Mouse (Mus musculus) cerebellum, adult 9-10 months (tissue): ENCODE measurements around the gene Stim2.

Source experiments
- DNase-seq: peaks from one replicate; pipeline ENCODE4 v3.0.0; 2022

The Stim2 gene

GRCm38 (mm10) chr5:53998146-53998742 is at the start of gene Stim2:
Gene Stim2 (plus strand): TSS chr5:53998499.
- DNase-seq = peak; percentile 97

DNA sequence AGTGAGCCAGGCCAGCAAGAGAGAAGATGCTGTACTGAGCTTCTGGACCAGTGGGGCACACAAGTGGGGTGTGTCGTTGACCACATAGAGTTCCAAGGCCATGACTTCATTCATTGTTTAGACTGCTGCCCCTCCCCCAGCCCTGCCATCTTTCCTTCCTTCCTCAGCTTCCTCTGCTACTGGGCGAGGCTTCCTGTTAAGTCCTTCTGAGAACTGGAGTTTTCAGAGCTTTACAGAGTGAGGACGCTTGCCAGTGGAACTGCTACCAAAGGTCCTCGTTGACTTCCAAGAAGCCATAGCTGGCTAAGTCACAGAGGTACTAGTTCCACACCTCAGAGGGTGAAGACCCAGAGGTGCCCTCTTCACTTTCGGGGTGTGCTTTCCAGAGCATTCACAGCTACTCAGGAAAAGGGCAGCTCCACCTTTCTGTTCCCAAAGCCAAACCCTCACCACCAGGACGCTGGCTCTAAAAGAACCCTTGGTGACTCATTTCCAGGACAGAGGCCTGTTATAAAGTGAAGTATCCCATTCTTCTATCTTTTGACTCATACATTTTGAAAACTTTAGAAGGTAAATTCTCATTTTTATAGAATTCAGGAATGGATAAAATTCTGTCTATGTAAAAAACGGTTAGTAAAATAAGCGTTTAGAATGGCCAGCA is 49.6 kb upstream of the Stim2 start:
- DNase-seq = no peak

- DNase-seq = no peak
Observed at GRCm38 (mm10) chr5:53950189-53950588, 48.1 kb upstream of the Stim2 start.

GRCm38 (mm10) chr5:53953216-53953615 is 45.1 kb upstream of the Stim2 start:
- DNase-seq = no peak

GRCm38 (mm10) chr5:53953797-53954196 is 44.5 kb upstream of the Stim2 start:
- DNase-seq = no peak

DNA sequence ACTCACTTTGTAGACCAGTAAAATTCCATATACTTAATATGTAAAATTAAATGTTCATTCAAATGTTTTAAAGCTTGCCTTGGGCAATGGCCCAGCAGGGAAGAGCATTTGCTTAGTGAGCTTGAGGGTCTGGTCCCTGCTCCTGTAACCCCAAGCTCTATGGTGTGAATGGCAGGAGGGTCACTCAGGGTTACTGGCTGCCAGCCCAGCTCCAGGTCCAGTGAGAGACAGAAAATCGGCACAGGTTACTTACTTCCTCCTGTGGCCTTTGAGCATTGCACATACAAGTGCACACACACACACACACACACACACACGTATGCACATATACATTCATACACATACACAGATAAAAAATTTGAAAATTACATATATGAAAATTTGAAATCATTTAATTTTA is 42.3 kb upstream of the Stim2 start:
- DNase-seq = no peak

- no peak for DNase-seq
Observed at GRCm38 (mm10) chr5:53956396-53957314, 41.6 kb upstream of the Stim2 start.

DNA sequence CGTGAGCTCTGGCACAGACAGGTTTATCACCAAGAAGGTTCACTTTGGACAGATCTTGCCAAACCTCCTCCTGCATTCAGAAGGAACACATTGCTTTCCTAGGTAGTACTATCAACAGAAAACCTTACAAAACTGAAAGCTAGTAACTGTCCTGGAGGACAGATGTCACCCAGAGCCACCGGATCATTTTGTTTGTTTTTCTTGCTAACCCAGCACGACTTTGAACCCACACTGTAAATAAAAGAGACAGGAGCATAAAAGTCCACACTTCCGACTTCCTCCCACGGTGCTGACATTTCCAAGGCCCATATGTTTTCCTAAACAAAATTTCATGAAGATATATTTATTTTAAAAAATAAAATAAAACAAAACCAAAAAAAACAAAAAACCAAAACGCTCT is 41.0 kb upstream of the Stim2 start:
- no peak for DNase-seq

DNA sequence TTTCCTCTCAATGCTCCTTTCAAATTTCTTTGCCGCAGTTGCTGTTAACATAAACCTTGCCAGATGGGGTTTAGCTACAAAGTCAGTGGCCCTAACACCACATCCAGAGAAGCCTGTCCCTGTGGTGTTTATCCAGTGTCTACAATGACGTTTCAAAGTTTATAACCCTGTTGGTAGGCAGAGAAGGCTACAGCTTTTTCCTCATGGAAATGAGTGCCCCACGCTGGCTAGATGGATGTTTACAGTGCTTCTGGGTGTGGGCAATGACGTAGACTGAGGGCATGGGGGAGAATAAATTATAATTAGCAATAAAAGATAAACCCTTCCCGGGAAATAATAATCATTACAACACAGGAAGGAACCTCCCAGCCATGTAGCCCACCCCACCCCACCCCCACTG is 37.1 kb upstream of the Stim2 start:
- DNase-seq = no peak

DNA sequence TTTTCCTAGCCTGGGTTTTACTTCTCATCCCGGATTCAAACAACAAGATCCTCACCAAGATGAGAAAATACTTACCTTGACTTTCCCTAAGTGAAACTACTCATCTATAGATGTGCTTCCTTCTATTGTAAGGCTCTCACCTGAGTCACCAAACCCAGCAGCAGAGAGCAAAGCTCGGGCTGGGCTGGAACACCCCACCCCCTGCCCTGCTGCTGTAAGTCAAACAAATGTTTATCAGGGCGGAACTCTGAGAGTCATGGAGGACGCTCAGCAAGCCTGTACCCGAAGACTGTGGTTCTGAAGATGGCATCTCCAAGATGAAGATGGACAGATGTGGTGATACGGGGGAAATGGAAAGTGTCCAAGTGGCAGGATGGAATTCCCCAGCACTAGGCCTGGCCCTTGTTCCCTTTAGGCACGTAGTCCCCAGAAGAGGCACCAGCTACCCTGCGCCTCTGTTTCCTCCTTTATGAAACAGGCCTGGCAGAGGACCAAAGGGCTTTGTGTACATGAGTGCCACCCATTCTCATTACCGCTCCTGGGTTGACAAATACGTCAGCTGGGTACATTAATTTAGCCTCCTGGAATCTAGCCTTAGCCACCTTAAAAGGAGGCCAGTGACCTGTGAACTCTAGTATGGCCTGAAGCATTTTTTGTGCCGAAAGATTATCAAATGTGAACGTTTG is 36.3 kb upstream of the Stim2 start:
- DNase-seq = no peak

DNA sequence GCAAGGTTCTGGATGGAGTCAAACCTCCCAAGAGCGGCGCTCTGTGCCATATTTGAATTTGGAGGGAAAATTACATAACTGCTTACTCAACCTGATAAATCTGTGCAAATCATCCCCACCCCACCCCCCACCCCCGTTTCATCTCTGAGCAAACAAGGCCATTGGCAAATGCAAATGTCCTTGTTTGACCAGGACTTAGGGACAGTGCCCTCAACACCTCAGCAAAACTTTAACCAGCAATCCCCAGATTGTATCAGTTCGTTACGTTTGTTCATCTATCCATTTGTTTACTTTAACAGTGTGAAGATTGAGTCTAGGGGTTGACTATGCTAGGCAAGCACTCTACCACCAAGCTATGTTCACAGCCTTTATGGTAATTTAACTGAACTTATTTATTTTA is 32.6 kb upstream of the Stim2 start:
- DNase-seq = no peak

DNA sequence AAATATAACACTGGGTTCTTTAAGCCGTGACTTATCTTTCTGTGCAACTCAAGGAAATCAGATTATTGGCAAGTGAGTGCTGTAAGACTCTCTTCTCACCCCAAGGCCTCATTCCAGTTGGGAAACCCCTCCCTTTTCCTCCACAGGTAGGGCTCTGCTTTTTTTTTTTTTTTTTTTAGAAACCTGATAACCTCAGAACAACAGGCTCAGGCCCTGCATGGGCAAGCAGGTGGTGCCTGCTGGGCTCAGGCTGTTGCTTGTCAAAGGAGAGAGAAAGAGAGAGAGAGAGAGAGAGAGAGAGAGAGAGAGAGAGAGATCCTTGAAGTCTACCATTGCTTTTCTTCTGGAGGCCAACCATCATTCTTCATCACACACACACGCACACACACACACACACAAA is 30.7 kb upstream of the Stim2 start:
- no peak for DNase-seq

DNA sequence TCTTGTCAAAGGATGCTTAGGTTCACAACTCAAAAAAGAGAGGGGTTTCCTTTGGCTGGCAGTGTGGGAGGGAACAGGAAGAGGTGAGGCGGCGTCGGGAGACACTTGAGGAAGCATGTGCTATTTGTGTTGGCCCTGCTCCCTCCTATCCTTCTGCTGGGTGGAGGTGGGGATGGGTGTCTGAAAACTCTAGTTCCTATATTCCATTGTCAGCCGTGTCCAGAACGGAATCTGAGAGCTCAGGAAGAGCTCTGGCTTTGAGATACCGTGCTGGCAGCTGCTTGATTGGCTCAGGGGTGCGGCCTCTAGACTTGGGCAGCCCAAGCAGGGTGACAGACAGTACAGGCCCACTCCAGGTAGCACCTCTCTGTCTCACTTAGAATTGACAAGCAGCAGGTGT is 28.1 kb upstream of the Stim2 start:
- DNase-seq = no peak

DNA sequence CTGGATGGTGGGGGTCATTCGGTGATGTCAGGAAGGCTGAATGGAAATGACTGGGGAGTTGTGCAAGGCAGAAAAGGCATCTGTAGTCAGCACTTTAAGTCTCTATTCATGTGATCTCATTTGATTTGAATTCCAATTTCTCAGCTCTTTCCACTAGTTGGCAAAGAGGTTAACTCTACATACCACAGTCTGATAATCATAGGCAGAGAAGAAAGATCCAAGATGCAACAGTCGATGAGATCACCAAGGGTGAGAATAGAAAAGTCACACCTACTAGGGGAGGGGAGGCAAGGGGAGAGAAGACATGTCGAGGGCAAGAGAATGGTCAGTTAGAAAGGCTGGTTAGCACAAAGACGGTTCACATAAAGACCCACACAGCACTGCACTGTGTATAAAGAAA is 27.1 kb upstream of the Stim2 start:
- no peak for DNase-seq

DNA sequence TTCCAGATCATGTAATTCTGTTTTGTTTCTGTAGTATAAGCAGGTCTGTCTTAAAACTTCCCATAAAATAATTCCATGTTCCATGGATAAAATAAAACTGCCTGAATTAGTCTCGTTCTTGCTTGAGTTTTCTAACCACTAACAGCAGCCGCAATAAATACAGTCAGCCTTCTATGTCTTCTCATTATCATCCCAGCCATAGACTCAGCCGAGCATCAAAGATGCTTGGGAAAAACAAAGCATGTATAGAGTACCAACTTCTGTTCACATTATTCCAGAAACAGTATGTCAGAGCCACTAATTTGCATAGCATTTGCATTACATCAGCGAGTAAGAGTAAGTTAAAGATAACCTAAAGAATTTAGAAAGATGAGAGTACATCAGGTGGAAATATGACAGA is 25.4 kb upstream of the Stim2 start:
- DNase-seq = no peak

DNA sequence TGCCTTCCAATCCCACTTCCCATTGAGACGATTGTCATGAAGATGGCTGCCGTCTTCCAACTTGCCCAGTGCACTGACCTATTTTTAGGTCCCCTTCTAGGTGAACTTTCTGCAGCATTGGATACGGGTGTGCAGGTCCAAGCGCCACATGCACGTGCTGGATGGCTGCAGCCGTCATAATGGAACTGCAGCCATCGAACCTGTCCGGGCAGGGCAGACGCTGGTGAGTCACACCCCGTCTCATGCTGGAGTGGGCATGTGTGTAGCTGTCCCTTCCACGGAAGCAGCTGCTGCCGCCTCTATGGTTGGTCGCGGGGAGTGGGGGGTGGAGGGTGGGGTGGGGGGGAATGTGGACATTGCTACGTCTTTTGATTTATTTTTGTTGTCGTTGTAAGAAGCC is 21.8 kb upstream of the Stim2 start:
- no peak for DNase-seq

DNA sequence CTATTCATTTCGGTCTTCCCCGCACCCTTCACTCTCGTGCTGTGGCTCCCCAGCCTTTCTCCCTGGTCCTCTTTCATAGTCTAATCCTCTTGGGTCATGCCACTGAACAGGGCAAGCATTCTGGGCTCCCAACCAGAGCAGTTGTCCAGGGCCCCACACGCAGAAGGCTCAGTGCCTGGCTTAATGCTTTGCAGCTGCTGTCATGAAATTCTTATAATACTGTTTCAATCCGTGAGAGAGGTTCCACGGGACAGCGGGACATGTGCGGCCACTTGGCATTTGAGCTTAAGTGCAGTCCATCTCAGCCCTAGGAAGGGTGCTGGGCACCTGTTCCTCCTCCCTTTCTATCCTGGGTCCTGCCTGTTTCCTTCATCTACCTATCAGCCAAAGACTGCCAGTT is 21.2 kb upstream of the Stim2 start:
- no peak for DNase-seq

DNA sequence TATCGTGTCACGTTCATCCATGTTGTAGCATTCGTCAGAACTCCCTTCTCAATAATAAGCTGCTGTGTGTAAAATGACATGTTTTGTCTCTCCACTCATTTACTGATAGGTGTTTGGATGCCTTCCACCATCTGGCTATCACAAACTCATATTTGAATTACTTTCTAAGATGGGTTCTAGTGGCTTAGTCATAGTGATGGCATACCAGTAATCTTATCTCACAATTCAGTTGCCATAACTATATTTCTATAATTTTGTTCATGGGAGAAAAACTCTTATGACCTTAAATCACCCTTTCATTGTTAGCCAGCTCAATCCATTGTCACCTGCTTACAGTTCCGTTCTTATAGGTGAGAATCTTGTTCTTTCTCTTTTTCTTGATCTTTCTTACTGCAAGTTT is 14.9 kb upstream of the Stim2 start:
- DNase-seq = no peak

GRCm38 (mm10) chr5:53985632-53986031 is 12.7 kb upstream of the Stim2 start:
- no peak for DNase-seq

- DNase-seq = no peak
Observed at GRCm38 (mm10) chr5:53987496-53987895, 10.8 kb upstream of the Stim2 start.

GRCm38 (mm10) chr5:53988053-53988452 is 10.2 kb upstream of the Stim2 start:
- DNase-seq = no peak

GRCm38 (mm10) chr5:53992616-53993015 is 5.7 kb upstream of the Stim2 start:
- peak; percentile 55 for DNase-seq

- DNase-seq = peak; percentile 48
Observed at GRCm38 (mm10) chr5:53994576-53994975, 3.7 kb upstream of the Stim2 start.
